Mouse (Mus musculus): Measurements from ENCODE around the gene Taar7b. TPM values are rescaled to one million over a fixed set of nuclear protein-coding genes. Genes with fewer than 3 reads are reported as not detected.

Gene Taar7b
- polyA plus RNA-seq, 1 experiment from 2014 or later: not detected

GRCm38 (mm10) chr10:24037314-24037713 lies 37.6 kb downstream of the Taar7b start, which contains the start of gene Taar7e:
TSS of gene Taar7e (plus strand) at chr10:24037614.
- Histone ChIP-seq H3K27ac (ENCODE audit: low read length) (no peak within 1 kb of the TSS), H3K4me3 (ENCODE audit: low read length) (no peak within 1 kb of the TSS), H3K9ac (ENCODE audit: low read length) (no peak within 1 kb of the TSS), H3K36me3 (ENCODE audit: control insufficient read depth, insufficient read depth, low read length) (no peaks in the 10 kb centered on the region), H3K4me2 (ENCODE audit: low read depth, low read length) (no peak within 1 kb of the TSS), H3K9me3 (ENCODE audit: control insufficient read depth, low read length) (no peaks in the 10 kb centered on the region), H3K4me1 (replicated peaks; ENCODE audit: control insufficient read depth, insufficient read depth, low read length) (no peaks in the 10 kb centered on the region), H3K27me3 (ENCODE audit: control insufficient read depth, insufficient read depth, low read depth, low read length) (no peaks in the 10 kb centered on the region)
- no peak for ATAC-seq (ENCODE audit: low read depth)
- WGBS: 86% methylated on average over 2 of the region's 2 CpGs

- no peak overlapping the region for H3K4me2 ChIP-seq (ENCODE audit: low read depth, low read length)
- H3K27me3 ChIP-seq (ENCODE audit: control insufficient read depth, insufficient read depth, low read depth, low read length): no peaks in the 10 kb centered on the region
- no peaks in the 10 kb centered on the region for H3K36me3 ChIP-seq (ENCODE audit: control insufficient read depth, insufficient read depth, low read length)
- no peak overlapping the region for H3K4me3 ChIP-seq (ENCODE audit: low read length)
- WGBS: 46% methylated on average over 2 of the region's 2 CpGs
- no peaks in the 10 kb centered on the region for H3K9me3 ChIP-seq (ENCODE audit: control insufficient read depth, low read length)
- H3K27ac ChIP-seq (ENCODE audit: low read length): no peak overlapping the region
- no peak for ATAC-seq (ENCODE audit: low read depth)
- H3K4me1 ChIP-seq (replicated peaks; ENCODE audit: control insufficient read depth, insufficient read depth, low read length): no peaks in the 10 kb centered on the region
- H3K9ac ChIP-seq (ENCODE audit: low read length): no peak overlapping the region
These were observed 40.6 kb downstream of the Taar7b start for GRCm38 (mm10) chr10:24040120-24040869.

- Histone ChIP-seq H3K36me3 (ENCODE audit: control insufficient read depth, insufficient read depth, low read length) (no peaks in the 10 kb centered on the region), H3K27ac (ENCODE audit: low read length) (no peak within 1 kb of the TSS), H3K4me3 (ENCODE audit: low read length) (no peak within 1 kb of the TSS), H3K9me3 (ENCODE audit: control insufficient read depth, low read length) (no peaks in the 10 kb centered on the region), H3K9ac (ENCODE audit: low read length) (no peak within 1 kb of the TSS), H3K4me2 (ENCODE audit: low read depth, low read length) (no peak within 1 kb of the TSS), H3K4me1 (replicated peaks; ENCODE audit: control insufficient read depth, insufficient read depth, low read length) (no peaks in the 10 kb centered on the region), H3K27me3 (ENCODE audit: control insufficient read depth, insufficient read depth, low read depth, low read length) (no peaks in the 10 kb centered on the region)
- no peak for ATAC-seq (ENCODE audit: low read depth)
These were observed 49.5 kb downstream of the Taar7b start, which contains the start of gene Taar7f for GRCm38 (mm10) chr10:24049210-24049609. TSS of gene Taar7f (plus strand) at chr10:24049510.

Other genes starting within 250 kb of the Taar7b start
- gene Rps12, start 212.7 kb upstream of the Taar7b start, polyA plus RNA-seq (2015; fragmentation: Nextera tagmentation; extraction: Ambion mirVana): 165 and 173 TPM in 2 replicates
- 16.3 and 21.5 TPM in 2 replicates for gene Slc18b1, start 203.0 kb upstream of the Taar7b start, polyA plus RNA-seq (2015; fragmentation: Nextera tagmentation; extraction: Ambion mirVana)
- 0.29 and 0.53 TPM in 2 replicates for gene Vnn3, start 148.5 kb upstream of the Taar7b start, polyA plus RNA-seq (2015; fragmentation: Nextera tagmentation; extraction: Ambion mirVana)
- gene Vnn1, start 105.3 kb upstream of the Taar7b start, polyA plus RNA-seq (2015; fragmentation: Nextera tagmentation; extraction: Ambion mirVana): 3.8 and 4.9 TPM in 2 replicates
- not detected in 2 replicates for gene Taar1, start 79.6 kb upstream of the Taar7b start, polyA plus RNA-seq (2015; fragmentation: Nextera tagmentation; extraction: Ambion mirVana)
- not detected in 2 replicates for gene Taar2, start 61.4 kb upstream of the Taar7b start, polyA plus RNA-seq (2015; fragmentation: Nextera tagmentation; extraction: Ambion mirVana)
- gene Taar3, start 50.4 kb upstream of the Taar7b start, polyA plus RNA-seq (2015; fragmentation: Nextera tagmentation; extraction: Ambion mirVana): not detected in 2 replicates
- not detected in 2 replicates for gene Taar4, start 39.4 kb upstream of the Taar7b start, polyA plus RNA-seq (2015; fragmentation: Nextera tagmentation; extraction: Ambion mirVana)
- not detected in 2 replicates for gene Taar5, start 29.2 kb upstream of the Taar7b start, polyA plus RNA-seq (2015; fragmentation: Nextera tagmentation; extraction: Ambion mirVana)
- gene Taar6, start 14.3 kb upstream of the Taar7b start, polyA plus RNA-seq (2015; fragmentation: Nextera tagmentation; extraction: Ambion mirVana): not detected in 2 replicates
- not detected in 2 replicates for gene Taar7a, start 6.5 kb upstream of the Taar7b start, polyA plus RNA-seq (2015; fragmentation: Nextera tagmentation; extraction: Ambion mirVana)
- not detected in 2 replicates for gene Taar7d, start 27.3 kb downstream of the Taar7b start, polyA plus RNA-seq (2015; fragmentation: Nextera tagmentation; extraction: Ambion mirVana)
- not detected in 2 replicates for gene Taar7e, start 37.7 kb downstream of the Taar7b start, polyA plus RNA-seq (2015; fragmentation: Nextera tagmentation; extraction: Ambion mirVana)
- not detected in 2 replicates for gene Taar7f, start 49.6 kb downstream of the Taar7b start, polyA plus RNA-seq (2015; fragmentation: Nextera tagmentation; extraction: Ambion mirVana)
- not detected in 2 replicates for gene Taar8a, start 76.6 kb downstream of the Taar7b start, polyA plus RNA-seq (2015; fragmentation: Nextera tagmentation; extraction: Ambion mirVana)
- gene Taar8b, start 92.4 kb downstream of the Taar7b start, polyA plus RNA-seq (2015; fragmentation: Nextera tagmentation; extraction: Ambion mirVana): not detected in 2 replicates
- gene Taar8c, start 102.0 kb downstream of the Taar7b start, polyA plus RNA-seq (2015; fragmentation: Nextera tagmentation; extraction: Ambion mirVana): not detected in 2 replicates
- gene Taar9, start 109.6 kb downstream of the Taar7b start, polyA plus RNA-seq (2015; fragmentation: Nextera tagmentation; extraction: Ambion mirVana): not detected in 2 replicates
- 89.9 and 95.5 TPM in 2 replicates for gene Stx7, start 149.4 kb downstream of the Taar7b start, polyA plus RNA-seq (2015; fragmentation: Nextera tagmentation; extraction: Ambion mirVana)
- 6.6 and 6.7 TPM in 2 replicates for gene Moxd1, start 223.6 kb downstream of the Taar7b start, polyA plus RNA-seq (2015; fragmentation: Nextera tagmentation; extraction: Ambion mirVana)